Mouse (Mus musculus) layer of hippocampus, postnatal 14 days (tissue): ENCODE results near the gene Lmod3. TPM values are rescaled to one million over a fixed set of nuclear protein-coding genes. Genes with fewer than 3 reads are reported as not detected.

ENCODE experiments used
- DNase-seq, 2 experiments: peaks; one replicate each; pipeline ENCODE4 v3.0.0; 2021 to 2022; ENCODE audit warnings: low spot score in 2 of 2, mixed read lengths in 1 of 2
- total RNA-seq, 2 experiments: library from RNA; stranded (reverse); gene quantifications; 2 replicates each; pipeline ENCODE4 v1.2.3; 2021

The Lmod3 gene
- total RNA-seq, 2 experiments from 2014 or later, result not detected

GRCm38 (mm10) chr6:97204252-97204869, 48.2 kb downstream of the Lmod3 start:
- no peak for DNase-seq

GRCm38 (mm10) chr6:97202477-97202876, 50.1 kb downstream of the Lmod3 start:
- DNase-seq, result no peak

- DNase-seq, result no peak
These were observed 52.1 kb downstream of the Lmod3 start for GRCm38 (mm10) chr6:97200437-97200836.

Other genes with a start within 250 kb of the Lmod3 start
- 1 to 10 TPM in 1 of 2 experiments, under 1 TPM in 1; 0.69 to 2.0 TPM for gene Fam19a4, start 192.3 kb downstream of the Lmod3 start, total RNA-seq
- 10 to 100 TPM; 32.1 to 38.3 TPM for gene Eogt, start 103.6 kb downstream of the Lmod3 start, total RNA-seq
- 10 to 100 TPM; 56.9 to 57.9 TPM for gene Tmf1, start 73.6 kb downstream of the Lmod3 start, total RNA-seq
- gene Uba3, start 47.1 kb downstream of the Lmod3 start, total RNA-seq, result 10 to 100 TPM; 62.1 to 65.7 TPM
- gene Arl6ip5, start 42.1 kb downstream of the Lmod3 start, total RNA-seq, result 100 to 1,000 TPM; 156 to 168 TPM